Mouse (Mus musculus) macrophage (primary cell): Measurements from ENCODE around the gene Ckmt1. TPM values are rescaled to one million over a fixed set of nuclear protein-coding genes. Genes with fewer than 3 reads are reported as not detected.
"Not testable (repeated sequence)": the region's sequence is repeated elsewhere in the genome, so short reads cannot be mapped to it uniquely, and the experiment has no call there.

Experiments used
- H3K27ac ChIP-seq: fragments of 350-480 bp; formaldehyde crosslinking; 2 replicates; pipeline ENCODE4 v1.9.0; 2021
- H3K36me3 ChIP-seq: fragments of 350-480 bp; formaldehyde crosslinking; 2 replicates; pipeline ENCODE4 v1.9.0; 2021; ENCODE audit errors: inconsistent target
- H3K4me3 ChIP-seq: fragments of 350-480 bp; formaldehyde crosslinking; 2 replicates; pipeline ENCODE4 v1.9.0; 2021; ENCODE audit errors: inconsistent target
- H3K79me2 ChIP-seq: fragments of 350-480 bp; formaldehyde crosslinking; 2 replicates; pipeline ENCODE4 v1.9.0; 2021; ENCODE audit errors: inconsistent target
- WGBS: methylation state at CpG from one replicate; pipeline ENCODE4 v1.1.7; 2026; ENCODE audit warnings: inconsistent platforms; ENCODE audit not compliant: missing documents; 5-methylcytosine and 5-hydroxymethylcytosine counted together
- polyA plus RNA-seq: library from polyadenylated mRNA; stranded (reverse); fragments of 250-400 nt; gene quantifications from 3 replicates; pipeline ENCODE4 v1.2.4, GENCODE M21; 2018; ENCODE audit warnings: inconsistent platforms

The Ckmt1 gene
- polyA plus RNA-seq, 1 experiment from 2014 or later = not detected

DNA sequence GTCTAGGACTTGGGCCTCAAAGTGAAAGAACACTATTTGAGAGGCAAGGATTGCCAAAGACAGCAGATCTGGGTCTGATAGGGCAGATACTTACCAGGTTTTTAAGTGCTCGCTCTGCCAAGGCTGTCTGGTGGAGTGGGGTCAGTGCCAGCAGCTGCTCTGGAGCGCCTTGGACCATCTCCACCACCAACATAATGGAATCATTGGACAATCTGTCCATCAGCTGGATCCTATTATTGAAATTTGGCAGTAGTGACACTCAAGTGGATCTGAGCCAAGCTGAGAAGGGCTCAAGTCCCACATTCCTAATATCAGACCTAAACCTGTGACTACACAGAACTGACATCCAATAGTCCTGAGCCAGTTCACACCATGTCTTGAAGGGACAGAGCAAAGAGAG, 11.3 kb downstream of the Ckmt1 start:
- Histone ChIP-seq H3K36me3 (no peaks in the 10 kb centered on the region), H3K27ac (no peak overlapping the region), H3K4me3 (no peak overlapping the region), H3K79me2 (no peaks in the 10 kb centered on the region)
- 88% methylated on average over 2 of the region's 2 CpGs for WGBS

GRCm38 (mm10) chr2:121370921-121371320, 13.4 kb downstream of the Ckmt1 start:
- no peak overlapping the region for H3K4me3 ChIP-seq
- WGBS = 91% methylated on average over 5 of the region's 5 CpGs

GRCm38 (mm10) chr2:121372266-121372665, 14.8 kb downstream of the Ckmt1 start:
- Histone ChIP-seq H3K36me3 (no peaks in the 10 kb centered on the region), H3K27ac (no peak overlapping the region), H3K79me2 (no peaks in the 10 kb centered on the region), H3K4me3 (no peak overlapping the region)
- WGBS = 93% methylated on average over 3 of the region's 3 CpGs

More at GRCm38 (mm10) chr2:121370921-121371320, 13.4 kb downstream of the Ckmt1 start:
- no peaks in the 10 kb centered on the region for H3K36me3 ChIP-seq
- no peak overlapping the region for H3K27ac ChIP-seq
- no peaks in the 10 kb centered on the region for H3K79me2 ChIP-seq

DNA sequence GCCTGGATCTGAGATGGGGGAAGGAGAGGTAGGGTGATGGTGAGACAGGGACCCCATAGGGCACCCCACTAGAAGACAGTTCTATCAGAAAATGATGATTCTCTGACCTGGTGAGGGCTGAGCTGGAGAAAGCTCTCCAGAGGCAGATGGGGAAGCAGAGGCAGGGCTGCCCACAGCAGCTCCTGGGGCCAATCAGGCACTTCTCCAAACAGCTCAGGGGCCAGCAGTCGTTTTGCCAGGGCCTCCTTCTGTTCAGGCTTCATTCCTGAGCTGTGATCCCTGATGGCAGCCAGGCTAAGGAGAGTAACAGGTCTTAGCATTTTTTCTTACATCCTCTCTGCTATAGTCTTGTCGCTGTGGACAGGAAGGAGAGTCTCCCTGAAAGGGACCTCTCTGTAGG, 17.3 kb downstream of the Ckmt1 start:
- WGBS = 48% methylated on average over 2 of the region's 2 CpGs
- Histone ChIP-seq H3K79me2 (no peaks in the 10 kb centered on the region), H3K4me3 (no peak overlapping the region), H3K27ac (no peak overlapping the region), H3K36me3 (no peaks in the 10 kb centered on the region)

GRCm38 (mm10) chr2:121386961-121387575, 29.6 kb downstream of the Ckmt1 start, which contains the start of gene Strc:
TSS of gene Strc (minus strand) at chr2:121387168.
- not testable (repeated sequence) for H3K27ac ChIP-seq, H3K4me3 ChIP-seq
- 97% methylated on average over 12 of the region's 17 CpGs for WGBS

GRCm38 (mm10) chr2:121396624-121397023, 39.1 kb downstream of the Ckmt1 start:
- Histone ChIP-seq H3K79me2 (no peaks in the 10 kb centered on the region), H3K4me3 (no peak overlapping the region), H3K36me3 (no peaks in the 10 kb centered on the region), H3K27ac (no peak overlapping the region)
- WGBS = 34% methylated on average over 8 of the region's 8 CpGs

More at GRCm38 (mm10) chr2:121386961-121387575, 29.6 kb downstream of the Ckmt1 start, which contains the start of gene Strc:
- H3K79me2 ChIP-seq, H3K36me3 ChIP-seq: not testable (repeated sequence)

DNA sequence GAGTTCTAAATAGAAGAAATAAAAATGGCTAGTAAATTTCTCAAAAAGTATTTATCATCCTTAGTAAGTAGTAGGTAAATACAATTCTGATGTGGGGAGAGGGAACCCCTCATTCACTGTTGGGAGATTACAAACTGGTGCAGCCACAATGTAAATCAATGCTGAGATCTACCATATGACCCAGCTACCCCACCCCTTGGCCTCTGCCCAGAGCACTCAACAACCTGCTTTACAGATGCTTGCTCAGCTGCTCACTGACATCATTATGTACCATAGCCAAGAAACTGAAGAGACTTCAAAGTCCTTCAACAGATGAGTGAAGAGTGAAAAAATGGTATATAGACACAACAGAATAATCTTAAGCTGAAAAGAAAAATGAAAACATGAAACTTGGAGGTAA, 45.8 kb downstream of the Ckmt1 start:
- H3K4me3 ChIP-seq = no peak overlapping the region
- no peak overlapping the region for H3K27ac ChIP-seq
- no peaks in the 10 kb centered on the region for H3K36me3 ChIP-seq
- H3K79me2 ChIP-seq = no peaks in the 10 kb centered on the region

- WGBS = 44% methylated on average over 4 of the region's 4 CpGs
- no peak overlapping the region for H3K4me3 ChIP-seq
Measured at GRCm38 (mm10) chr2:121408160-121408559, 50.6 kb downstream of the Ckmt1 start.

GRCm38 (mm10) chr2:121412843-121413386, 55.4 kb downstream of the Ckmt1 start:
- H3K4me3 ChIP-seq = peak overlapping the region; percentile 57
- WGBS = 0% methylated on average over 2 of the region's 4 CpGs

More at GRCm38 (mm10) chr2:121408160-121408559, 50.6 kb downstream of the Ckmt1 start:
- Histone ChIP-seq H3K27ac (no peak overlapping the region), H3K36me3 (no peaks in the 10 kb centered on the region), H3K79me2 (no peaks in the 10 kb centered on the region; the same call in 1 of the 2 replicates)

More at GRCm38 (mm10) chr2:121412843-121413386, 55.4 kb downstream of the Ckmt1 start:
- 0 out of 2 replicates have a peak, but pooled peaks cover 8% of the 10 kb centered on the region for H3K36me3 ChIP-seq
- H3K27ac ChIP-seq = peak overlapping the region; percentile 74
- peaks cover 40% of the 10 kb centered on the region for H3K79me2 ChIP-seq

Other genes with a start within 250 kb of the Ckmt1 start
- gene Tgm7, start 247.9 kb upstream of the Ckmt1 start, polyA plus RNA-seq = not detected in 3 replicates
- gene Adal, start 217.3 kb upstream of the Ckmt1 start, polyA plus RNA-seq = 7.0 to 7.9 TPM (median 7.1 TPM) in 3 replicates
- 4.3 to 10.6 TPM (median 10.2 TPM) in 3 replicates for gene Lcmt2, start 217.1 kb upstream of the Ckmt1 start, polyA plus RNA-seq
- gene Tubgcp4, start 187.1 kb upstream of the Ckmt1 start, polyA plus RNA-seq = 26.7 to 37.4 TPM (median 35.5 TPM) in 3 replicates
- gene Zscan29, start 186.6 kb upstream of the Ckmt1 start, polyA plus RNA-seq = 16.2 to 24.6 TPM (median 22.3 TPM) in 3 replicates
- 8.6 to 12.8 TPM (median 10.5 TPM) in 3 replicates for gene Trp53bp1, start 86.3 kb upstream of the Ckmt1 start, polyA plus RNA-seq
- gene Map1a, start 68.1 kb upstream of the Ckmt1 start, polyA plus RNA-seq = 0.02 to 0.24 TPM in 2 of 3 replicates, not detected in the other
- 9.7 to 11.8 TPM (median 10.4 TPM) in 3 replicates for gene Ppip5k1, start 2.3 kb upstream of the Ckmt1 start, polyA plus RNA-seq
- not detected in 3 replicates for gene Strc, start 29.5 kb downstream of the Ckmt1 start, polyA plus RNA-seq
- gene Pdia3, start 56.1 kb downstream of the Ckmt1 start, polyA plus RNA-seq = 359 to 654 TPM (median 440 TPM) in 3 replicates
- 0.42 to 0.65 TPM (median 0.48 TPM) in 3 replicates for gene Catsper2, start 56.1 kb downstream of the Ckmt1 start, polyA plus RNA-seq
- gene Ell3, start 86.6 kb downstream of the Ckmt1 start, polyA plus RNA-seq = 0.10 to 0.13 TPM in 2 of 3 replicates, not detected in the other
- 394 to 858 TPM (median 784 TPM) in 3 replicates for gene Serf2, start 91.5 kb downstream of the Ckmt1 start, polyA plus RNA-seq
- 13.5 to 25.3 TPM (median 20.5 TPM) in 3 replicates for gene Hypk, start 95.6 kb downstream of the Ckmt1 start, polyA plus RNA-seq
- 0.15 to 0.50 TPM in 2 of 3 replicates, not detected in the other for gene Serinc4, start 99.1 kb downstream of the Ckmt1 start, polyA plus RNA-seq
- 30.4 to 59.5 TPM (median 36.3 TPM) in 3 replicates for gene Mfap1b, start 116.4 kb downstream of the Ckmt1 start, polyA plus RNA-seq
- 25.0 to 47.6 TPM (median 28.9 TPM) in 3 replicates for gene Mfap1a, start 149.0 kb downstream of the Ckmt1 start, polyA plus RNA-seq
- gene Wdr76, start 149.0 kb downstream of the Ckmt1 start, polyA plus RNA-seq = 3.4 to 10.8 TPM (median 3.4 TPM) in 3 replicates